Mouse (Mus musculus) layer of hippocampus, postnatal 14 days (tissue): ENCODE data around the gene Cntn3. TPM values are rescaled to one million over a fixed set of nuclear protein-coding genes. Genes with fewer than 3 reads are reported as not detected.
A peak's percentile ranks its signal among the peaks of the same experiment; 100 is the strongest.

Source experiments
- DNase-seq, 2 experiments: peaks; one replicate each; pipeline ENCODE4 v3.0.0; 2021 to 2022; ENCODE audit warnings: low spot score in 2 of 2, mixed read lengths in 1 of 2
- total RNA-seq, 2 experiments: library from RNA; stranded (reverse); gene quantifications; 2 replicates each; pipeline ENCODE4 v1.2.3; 2021

Cntn3 gene
- total RNA-seq, 2 experiments from 2014 or later, result 7.4 to 11.0 TPM

GRCm38 (mm10) chr6:102485509-102485908 is 87.4 kb downstream of the Cntn3 start:
- DNase-seq, result peak in 1 of 2 experiments; percentile 55

- DNase-seq, result no peak
Measured at GRCm38 (mm10) chr6:102478320-102479080, 94.4 kb downstream of the Cntn3 start.

- DNase-seq, result no peak
Measured at GRCm38 (mm10) chr6:102438353-102438752, 134.5 kb downstream of the Cntn3 start.

GRCm38 (mm10) chr6:102427549-102427948 is 145.4 kb downstream of the Cntn3 start:
- peak; percentile 6 to 10 for DNase-seq

GRCm38 (mm10) chr6:102421781-102422180 is 151.1 kb downstream of the Cntn3 start:
- no peak for DNase-seq

- no peak for DNase-seq
Measured at GRCm38 (mm10) chr6:102388590-102388989, 184.3 kb downstream of the Cntn3 start.

GRCm38 (mm10) chr6:102372112-102372511 is 200.8 kb downstream of the Cntn3 start:
- no peak for DNase-seq

GRCm38 (mm10) chr6:102363880-102364279 is 209.0 kb downstream of the Cntn3 start:
- no peak for DNase-seq

- peak; percentile 9 to 59 for DNase-seq
Measured at GRCm38 (mm10) chr6:102363291-102363832, 209.5 kb downstream of the Cntn3 start.

GRCm38 (mm10) chr6:102332144-102332543 is 240.8 kb downstream of the Cntn3 start:
- DNase-seq, result no peak

GRCm38 (mm10) chr6:102326711-102327110 is 246.2 kb downstream of the Cntn3 start:
- DNase-seq, result no peak

- DNase-seq, result peak; percentile 8 to 44
Measured at GRCm38 (mm10) chr6:102322614-102323284, 250.2 kb downstream of the Cntn3 start.

- no peak for DNase-seq
Measured at GRCm38 (mm10) chr6:102319755-102320154, 253.1 kb downstream of the Cntn3 start.

- no peak for DNase-seq
Measured at GRCm38 (mm10) chr6:102282889-102283288, 290.0 kb downstream of the Cntn3 start.

GRCm38 (mm10) chr6:102231015-102231414 is 341.9 kb downstream of the Cntn3 start:
- DNase-seq, result no peak

- DNase-seq, result no peak
Measured at GRCm38 (mm10) chr6:102186316-102186715, 386.6 kb downstream of the Cntn3 start.

GRCm38 (mm10) chr6:102170913-102171312 is 402.0 kb downstream of the Cntn3 start:
- peak in 1 of 2 experiments; percentile 43 for DNase-seq

GRCm38 (mm10) chr6:102161186-102161585 is 411.7 kb downstream of the Cntn3 start:
- DNase-seq, result no peak

- DNase-seq, result no peak
Measured at GRCm38 (mm10) chr6:102121676-102122075, 451.2 kb downstream of the Cntn3 start.

GRCm38 (mm10) chr6:102120003-102120402 is 452.9 kb downstream of the Cntn3 start:
- no peak for DNase-seq

GRCm38 (mm10) chr6:102113629-102114028 is 459.3 kb downstream of the Cntn3 start:
- DNase-seq, result no peak
